Mouse (Mus musculus) NIH3T3 (cell line): ENCODE measurements at regions not wholly inside any gene's neighbourhood (a gene's known extent, or its start where the extent isn't known, plus 50 kb on each side); places are given as distances from the start of the nearest gene placed in this dataset.
A peak's percentile ranks its signal among the peaks of the same experiment; 100 is the strongest.
"Not testable (repeated sequence)": the region's sequence is repeated elsewhere in the genome, so short reads cannot be mapped to it uniquely, and the experiment has no call there.

ENCODE experiments used
- DNase-seq: peaks from one replicate; pipeline ENCODE4 v3.0.0-alpha.2; 2012; ENCODE audit warnings: low read depth

- DNase-seq = not testable (repeated sequence)
These were observed 335.6 kb downstream of the Gm11232 start for GRCm38 (mm10) chr4:71422121-71422520.

GRCm38 (mm10) chr4:71409867-71410266 lies 347.9 kb downstream of the Gm11232 start:
- no peak for DNase-seq

GRCm38 (mm10) chr4:71390444-71390843 lies 367.3 kb downstream of the Gm11232 start:
- no peak for DNase-seq

GRCm38 (mm10) chr4:71369276-71369675 lies 388.5 kb downstream of the Gm11232 start:
- no peak for DNase-seq

- DNase-seq = no peak
These were observed 394.0 kb downstream of the Gm11232 start for GRCm38 (mm10) chr4:71363761-71364160.

- DNase-seq = no peak
These were observed 400.1 kb downstream of the Gm11232 start for GRCm38 (mm10) chr4:71357626-71358025.

GRCm38 (mm10) chr4:71356714-71357113 lies 401.1 kb downstream of the Gm11232 start:
- no peak for DNase-seq

GRCm38 (mm10) chr4:71356310-71356709 lies 401.5 kb downstream of the Gm11232 start:
- DNase-seq = no peak

- no peak for DNase-seq
These were observed 405.9 kb downstream of the Gm11232 start for GRCm38 (mm10) chr4:71351880-71352279.

GRCm38 (mm10) chr4:71343068-71343467 lies 414.7 kb downstream of the Gm11232 start:
- no peak for DNase-seq

- no peak for DNase-seq
These were observed 419.2 kb downstream of the Gm11232 start for GRCm38 (mm10) chr4:71338582-71338981.

- DNase-seq = no peak
These were observed 425.1 kb downstream of the Gm11232 start for GRCm38 (mm10) chr4:71332672-71333071.

- peak; percentile 26 for DNase-seq
These were observed 425.7 kb downstream of the Gm11232 start for GRCm38 (mm10) chr4:71332018-71332417.

- DNase-seq = no peak
These were observed 441.2 kb downstream of the Gm11232 start for GRCm38 (mm10) chr4:71316605-71317004.

- DNase-seq = no peak
These were observed 450.6 kb downstream of the Gm11232 start for GRCm38 (mm10) chr4:71307176-71307612.

- no peak for DNase-seq
These were observed 451.1 kb downstream of the Gm11232 start for GRCm38 (mm10) chr4:71306690-71307089.

GRCm38 (mm10) chr4:71295716-71296115 lies 462.0 kb downstream of the Gm11232 start:
- DNase-seq = not testable (repeated sequence)

GRCm38 (mm10) chr4:71291741-71292149 lies 466.0 kb downstream of the Gm11232 start:
- peak; percentile 11 for DNase-seq

- DNase-seq = peak; percentile 21
These were observed 466.5 kb downstream of the Gm11232 start for GRCm38 (mm10) chr4:71291111-71291740.

GRCm38 (mm10) chr4:71283147-71283546 lies 474.6 kb downstream of the Gm11232 start:
- no peak for DNase-seq

- DNase-seq = no peak
These were observed 478.1 kb downstream of the Gm11232 start for GRCm38 (mm10) chr4:71279710-71280109.

- peak; percentile 18 for DNase-seq
These were observed 497.9 kb downstream of the Gm11232 start for GRCm38 (mm10) chr4:71259897-71260296.

GRCm38 (mm10) chr4:71230497-71230872 lies 527.3 kb downstream of the Gm11232 start:
- DNase-seq = no peak

GRCm38 (mm10) chr4:71229796-71230496 lies 527.8 kb downstream of the Gm11232 start:
- no peak for DNase-seq
